Mouse (Mus musculus) right cerebral cortex, postnatal 10 days (tissue): ENCODE results near the gene Ank3.
A peak's percentile ranks its signal among the peaks of the same experiment; 100 is the strongest.
"Not testable (repeated sequence)": the region's sequence is repeated elsewhere in the genome, so short reads cannot be mapped to it uniquely, and the experiment has no call there.

ENCODE experiments used
- DNase-seq, 2 experiments: peaks; one replicate each; pipeline ENCODE4 v3.0.0; 2021; ENCODE audit warnings: low spot score in 2 of 2

Ank3 gene

DNA sequence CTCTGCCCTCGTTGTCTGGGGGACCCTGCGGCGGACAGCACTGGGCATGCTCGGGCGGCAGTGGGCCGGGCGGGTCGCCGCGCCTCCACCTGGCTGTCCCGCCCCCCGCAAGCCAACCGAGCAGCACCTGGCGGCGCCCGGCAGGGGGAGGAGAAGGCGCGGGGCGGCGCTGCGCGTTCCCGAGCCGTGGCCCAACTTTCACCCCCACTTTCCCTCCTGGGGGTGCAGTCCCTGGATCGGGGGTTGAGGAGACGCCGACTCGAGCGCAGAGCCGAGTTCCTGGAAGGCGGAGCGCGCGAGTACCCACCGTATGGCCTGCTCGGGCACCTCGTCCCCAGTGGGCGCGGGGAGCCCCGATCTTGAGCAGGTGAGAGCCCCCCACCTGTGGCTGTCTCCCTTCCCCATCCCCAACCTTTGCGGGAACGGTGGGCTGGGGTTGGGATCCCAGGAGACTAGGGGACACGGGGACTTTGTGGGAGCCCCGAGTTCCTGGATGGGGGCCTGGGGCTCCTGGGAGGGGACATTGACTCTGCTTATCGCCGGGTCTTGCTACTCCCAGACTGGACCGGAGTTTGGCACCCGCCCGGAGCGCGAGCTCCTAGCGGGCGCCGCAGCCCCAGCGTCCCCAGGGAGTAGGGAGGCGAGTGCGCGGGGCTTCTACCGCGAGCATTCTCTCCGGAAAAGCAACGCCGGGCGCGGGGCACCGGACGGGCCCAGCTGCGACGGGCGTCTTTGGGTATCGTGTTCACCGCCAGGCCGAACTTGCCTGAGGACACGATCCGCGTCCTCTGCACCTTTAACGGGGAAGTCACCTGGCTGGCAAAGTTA is at the start of gene Ank3:
Gene Ank3 (plus strand): TSS at position 11 of the 828 bp plus-strand sequence.
- DNase-seq, result no peak

DNA sequence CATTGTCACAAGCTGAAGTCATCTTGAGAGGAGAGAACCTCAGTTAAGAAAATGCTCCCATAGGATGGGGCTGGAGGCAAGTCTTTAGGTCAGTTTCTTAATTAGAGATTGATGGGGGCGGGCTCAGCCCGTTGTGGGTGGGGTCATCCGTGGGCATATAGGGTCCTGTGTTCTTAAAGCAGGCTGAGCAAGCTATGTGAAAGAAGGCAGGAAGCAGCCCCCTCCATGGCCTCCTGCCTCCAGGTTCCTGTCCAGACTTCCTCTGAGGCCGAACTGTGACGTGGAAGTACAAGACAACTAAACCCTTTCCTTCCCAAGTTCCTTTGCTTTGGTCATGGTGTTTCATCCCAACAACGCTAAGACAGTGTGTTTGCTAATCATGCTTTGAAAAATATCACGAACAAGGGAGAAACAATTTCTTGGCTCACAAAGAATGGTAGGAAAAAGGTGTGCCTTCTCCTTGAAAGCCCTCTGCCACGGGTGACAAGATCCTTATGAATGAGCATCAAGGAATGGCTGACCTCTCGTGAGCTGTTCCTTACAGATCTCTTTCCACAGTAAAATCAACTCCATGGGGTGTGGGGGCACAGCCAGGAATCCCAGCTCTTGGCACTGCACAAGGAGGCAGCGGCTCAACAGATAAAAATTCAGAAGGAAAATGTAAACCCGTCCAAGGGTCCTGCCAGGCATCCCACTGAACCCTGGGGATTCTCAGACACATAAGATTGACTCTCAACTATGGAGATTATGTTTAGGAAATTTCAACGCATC is 47.3 kb upstream of the Ank3 start:
- no peak for DNase-seq

DNA sequence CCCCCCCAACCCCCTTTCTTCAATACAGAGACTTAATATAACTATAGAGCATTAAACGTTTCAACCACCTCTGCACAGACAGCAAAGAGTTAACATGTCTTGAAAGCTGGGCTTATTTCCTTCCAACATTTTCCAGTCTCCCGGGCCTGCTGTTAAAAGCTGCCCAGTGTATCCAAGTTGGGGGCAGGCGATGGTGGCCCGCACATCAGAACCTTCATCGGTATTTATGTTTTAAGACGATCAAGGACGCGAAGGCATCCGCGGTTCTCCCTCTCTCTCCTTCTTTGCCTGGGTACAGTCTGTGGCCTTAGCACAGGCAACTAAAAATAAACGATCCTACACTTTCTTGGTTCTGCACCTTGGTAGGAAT is 46.7 kb upstream of the Ank3 start:
- DNase-seq, result no peak

DNA sequence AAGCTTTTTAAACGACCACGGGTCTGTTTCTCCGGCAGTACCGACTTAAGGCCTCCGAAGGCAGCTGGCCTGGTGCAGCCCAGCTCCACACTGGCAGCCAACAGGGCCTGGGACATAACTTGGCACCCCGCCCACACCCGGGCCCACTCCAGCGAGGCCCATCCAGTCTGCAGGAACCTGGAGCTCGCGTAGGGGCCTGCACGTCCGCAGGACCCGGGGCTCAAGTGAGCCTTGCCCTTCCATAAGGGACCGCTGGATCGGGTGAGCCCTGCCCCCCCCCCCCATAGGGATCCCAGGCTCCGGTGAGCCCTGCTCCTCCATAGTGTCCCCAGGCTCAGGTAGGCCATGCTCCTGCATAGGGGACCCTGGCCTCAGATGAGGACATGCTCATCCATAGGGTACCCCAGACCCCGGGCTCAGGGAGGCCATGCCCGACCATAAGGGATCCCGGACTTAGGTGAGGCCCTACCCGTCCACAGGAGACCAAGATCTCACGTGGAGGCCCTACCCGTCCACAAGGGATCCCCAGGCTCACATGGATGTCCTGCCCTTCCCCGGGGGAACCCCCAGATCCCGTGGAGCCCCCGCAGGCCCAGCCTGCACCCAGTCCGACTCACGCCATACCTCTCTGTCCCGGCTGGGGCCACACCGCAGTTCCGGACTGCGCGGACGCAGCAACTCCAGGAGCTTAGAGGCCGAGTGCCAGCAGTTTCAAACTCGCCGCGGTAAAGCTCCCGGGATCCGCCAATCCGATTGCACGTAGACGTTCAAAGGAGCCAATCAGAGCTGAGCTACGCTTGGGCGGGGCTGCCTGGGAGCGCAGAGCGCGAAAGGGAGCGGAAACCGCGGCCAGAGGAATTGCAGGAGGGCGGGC is 46.1 kb upstream of the Ank3 start, which contains the start of gene Cdk1:
Gene Cdk1 (minus strand): TSS at position 727 of the 874 bp plus-strand sequence.
- peak; percentile 95 to 96 for DNase-seq

DNA sequence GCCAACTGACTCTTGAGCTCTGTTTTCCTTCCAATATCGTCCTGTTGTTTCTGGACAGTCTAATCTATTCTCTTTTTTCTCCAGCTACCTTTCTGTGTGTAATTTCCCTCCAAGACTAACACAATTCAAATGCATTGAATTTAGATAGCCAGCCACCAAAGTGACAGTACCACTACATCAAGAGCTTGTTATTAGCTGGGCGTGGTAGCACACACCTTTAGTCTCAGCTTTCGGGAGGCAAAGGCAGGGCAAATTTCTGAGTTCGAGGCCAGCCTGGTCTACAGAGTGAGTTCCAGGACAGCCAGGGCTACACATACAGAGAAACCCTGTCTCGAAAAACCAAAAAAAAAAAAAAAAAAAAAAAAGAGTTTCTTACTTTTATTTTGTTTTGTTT is 45.5 kb upstream of the Ank3 start:
- not testable (repeated sequence) for DNase-seq

DNA sequence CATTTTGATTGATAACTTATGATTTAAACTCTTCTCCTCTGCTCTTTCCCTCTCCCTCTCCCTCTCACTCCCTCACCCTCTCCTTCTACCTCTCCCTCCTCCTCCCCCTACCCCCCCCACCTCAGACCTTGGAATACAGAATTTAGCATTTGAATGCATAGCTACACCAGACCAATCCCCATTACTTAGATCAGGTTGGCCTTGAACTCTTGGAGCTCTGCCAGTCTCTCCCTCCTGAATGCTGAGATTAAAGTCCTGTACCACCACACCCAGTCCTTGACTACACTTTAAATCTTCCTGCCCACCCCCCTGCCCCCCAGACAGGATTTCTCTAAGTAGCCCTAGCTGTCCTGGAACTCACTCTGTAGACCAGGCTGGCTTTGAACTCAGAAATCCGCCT is 38.9 kb upstream of the Ank3 start:
- no peak for DNase-seq

DNA sequence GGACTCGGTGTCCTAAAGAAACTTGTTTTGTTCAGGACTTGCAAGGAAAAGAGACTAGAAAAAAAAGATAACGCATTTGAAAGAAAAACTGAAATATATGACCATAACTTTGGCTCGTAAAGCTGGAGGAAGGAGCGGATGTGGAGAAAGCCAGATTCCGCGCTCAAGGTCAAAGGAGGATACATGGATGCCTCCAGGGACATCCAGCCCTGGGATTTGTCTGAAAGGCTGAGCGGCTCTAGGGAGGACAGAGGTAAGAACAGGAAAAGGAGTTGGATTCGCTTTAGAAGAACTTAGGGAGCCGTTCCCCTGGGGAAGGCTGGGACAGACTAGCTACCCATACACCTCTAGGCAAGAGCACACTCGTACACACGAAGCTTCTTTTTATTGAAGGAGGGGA is 32.4 kb upstream of the Ank3 start:
- no peak for DNase-seq

DNA sequence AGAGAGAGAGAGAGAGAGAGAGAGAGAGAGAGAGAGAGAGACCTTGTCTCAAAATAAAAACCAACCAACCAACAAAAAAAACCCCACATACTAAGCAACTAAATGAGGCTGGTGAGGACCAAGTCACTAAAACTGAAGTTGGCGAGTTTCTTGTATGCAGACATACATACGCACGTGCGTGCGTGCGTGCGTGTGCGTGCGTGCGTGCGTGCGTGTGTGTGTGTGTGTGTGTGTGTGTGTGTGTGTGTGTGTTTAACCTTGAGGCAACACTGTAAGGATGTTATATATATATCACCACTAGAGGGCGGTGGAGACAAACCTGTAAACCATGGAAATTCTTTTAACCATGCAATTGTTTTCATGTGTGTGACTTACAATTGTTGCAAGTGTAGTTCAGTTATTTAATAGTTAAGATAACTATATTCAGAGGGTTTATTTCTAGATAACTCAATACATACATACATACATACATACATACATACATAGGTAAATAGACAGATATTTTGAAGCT is 31.6 kb upstream of the Ank3 start:
- DNase-seq, result no peak

DNA sequence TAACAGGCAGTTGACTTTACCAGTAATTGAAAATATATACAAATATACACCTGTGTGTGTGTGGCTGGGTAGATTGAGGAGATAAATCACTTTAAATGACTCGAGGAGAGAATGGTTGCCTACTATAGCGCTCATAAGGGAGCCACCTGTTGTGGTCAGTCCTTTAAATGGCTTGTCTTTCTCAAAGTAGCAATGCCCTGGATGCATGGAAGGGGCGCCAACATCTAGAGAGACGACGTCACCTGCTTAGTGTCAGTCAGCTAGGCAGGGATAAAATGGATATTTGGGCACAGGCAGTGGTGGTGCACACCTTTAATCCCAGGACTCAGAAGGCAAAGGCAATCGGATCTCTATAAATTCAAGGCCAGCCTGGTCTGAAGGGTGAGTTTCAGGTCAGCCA is 29.3 kb upstream of the Ank3 start:
- DNase-seq, result no peak

DNA sequence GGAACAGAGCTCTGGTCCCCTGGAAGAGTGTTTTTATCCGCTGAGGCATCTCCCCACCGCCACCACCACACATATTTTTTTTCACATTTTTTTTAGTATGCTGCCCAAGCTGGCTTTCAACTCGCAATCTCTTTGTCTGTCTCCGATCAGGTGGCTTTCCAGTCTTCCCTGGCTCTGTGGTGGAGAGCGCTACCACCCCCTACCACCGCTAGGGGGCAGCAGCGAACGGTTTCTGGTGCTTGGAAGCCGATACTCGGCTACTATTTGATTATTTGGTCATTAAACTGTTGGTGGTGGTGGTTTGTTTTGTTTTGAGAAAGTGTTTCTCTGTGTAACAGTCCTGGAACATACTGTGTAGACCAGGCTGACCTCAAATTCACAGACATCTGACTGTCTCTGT is 27.1 kb upstream of the Ank3 start:
- DNase-seq, result peak in 1 of 2 experiments; percentile 47

DNA sequence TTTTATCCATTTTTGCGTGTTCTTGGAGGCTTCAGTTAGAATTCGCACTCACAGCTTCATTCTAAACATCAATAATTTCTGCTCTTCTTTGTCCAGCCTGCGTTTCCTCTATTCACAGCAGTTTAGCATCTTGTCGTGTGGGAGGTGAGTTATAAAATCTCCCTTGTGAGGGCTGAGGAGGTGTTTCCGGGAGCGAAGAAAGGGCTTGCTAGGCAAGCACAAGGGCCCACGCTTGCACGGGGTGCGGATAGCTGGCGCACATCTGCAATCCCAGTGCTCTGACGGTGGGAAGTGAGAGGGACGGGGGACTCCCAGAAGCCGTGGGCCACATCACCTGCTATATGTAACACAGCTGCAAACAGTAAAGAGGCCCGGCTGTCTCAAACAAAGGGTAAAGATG is 26.5 kb upstream of the Ank3 start:
- no peak for DNase-seq

DNA sequence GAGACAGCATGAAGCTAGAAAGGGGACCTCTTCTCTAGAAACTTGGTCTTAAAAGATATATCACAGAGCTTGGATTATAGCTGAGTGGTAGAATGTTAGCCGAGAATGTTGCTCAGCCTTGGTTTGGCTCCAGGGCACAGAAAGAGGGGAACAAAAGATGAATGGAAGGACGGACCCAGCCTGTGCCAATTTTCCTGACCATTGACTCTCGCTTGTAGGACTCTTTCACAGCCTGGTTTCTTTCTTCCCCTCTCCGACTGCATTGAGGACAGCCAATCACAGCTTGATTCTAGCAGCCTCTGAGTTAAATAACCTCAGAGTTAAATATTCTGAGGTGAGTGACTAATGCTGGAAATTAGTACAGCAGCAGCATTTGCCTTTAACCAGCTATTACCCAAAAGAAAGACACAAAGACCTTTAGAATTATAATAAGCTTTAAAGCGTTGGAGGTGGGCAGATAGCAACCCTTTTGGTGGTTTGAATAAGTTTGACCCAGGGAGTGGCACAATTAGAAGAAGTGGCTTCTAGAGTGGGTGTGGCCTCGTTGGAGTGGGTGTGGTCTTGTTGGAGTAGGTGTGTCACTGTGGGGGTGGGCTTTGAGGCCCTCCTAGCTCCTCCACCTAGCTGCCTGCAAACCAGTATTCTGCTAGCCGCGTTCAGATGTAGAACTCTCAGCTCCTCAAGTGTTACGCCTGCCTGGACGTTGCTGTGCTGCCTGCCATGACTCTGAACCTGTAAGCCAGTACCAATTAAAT is 24.6 kb upstream of the Ank3 start:
- DNase-seq, result no peak

DNA sequence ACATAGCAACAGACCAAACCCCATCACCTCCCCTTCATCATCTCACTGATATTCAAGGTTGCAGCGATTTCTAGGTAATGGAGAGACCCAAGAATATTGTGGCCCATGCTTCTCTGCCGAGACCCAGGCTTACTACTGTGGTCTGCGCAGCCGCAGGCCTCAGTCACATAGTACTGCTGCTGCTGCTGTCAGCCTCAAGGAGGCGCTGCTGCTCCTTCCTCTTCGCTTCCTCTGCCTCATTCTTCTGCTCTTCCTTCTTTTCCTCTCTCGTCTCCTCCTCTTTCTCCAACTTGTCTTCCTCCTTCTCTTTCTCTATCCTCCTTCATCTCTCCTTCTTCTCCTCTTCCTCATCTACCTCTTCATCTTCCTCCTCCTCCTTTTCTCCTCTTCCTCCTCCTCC is 23.4 kb upstream of the Ank3 start:
- DNase-seq, result no peak

DNA sequence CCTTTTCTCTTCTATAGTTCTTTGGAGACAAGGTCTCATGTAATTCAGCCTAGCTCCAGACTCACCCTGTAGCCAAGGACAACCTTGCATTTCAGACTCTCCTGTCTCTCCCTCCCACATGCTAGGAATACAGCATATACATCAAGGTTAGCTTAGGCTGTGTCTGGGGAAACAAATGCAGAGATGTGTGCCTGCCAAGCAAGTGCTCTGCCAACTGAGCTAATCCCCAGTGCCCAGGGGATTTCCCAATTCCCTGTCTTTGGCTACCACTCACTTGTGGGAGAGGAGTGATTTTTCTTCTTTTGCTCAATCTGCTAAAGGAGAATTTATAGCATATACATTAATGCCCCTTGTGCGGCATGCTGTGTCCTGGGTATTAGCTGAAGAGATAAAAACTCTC is 15.4 kb upstream of the Ank3 start:
- DNase-seq, result no peak

DNA sequence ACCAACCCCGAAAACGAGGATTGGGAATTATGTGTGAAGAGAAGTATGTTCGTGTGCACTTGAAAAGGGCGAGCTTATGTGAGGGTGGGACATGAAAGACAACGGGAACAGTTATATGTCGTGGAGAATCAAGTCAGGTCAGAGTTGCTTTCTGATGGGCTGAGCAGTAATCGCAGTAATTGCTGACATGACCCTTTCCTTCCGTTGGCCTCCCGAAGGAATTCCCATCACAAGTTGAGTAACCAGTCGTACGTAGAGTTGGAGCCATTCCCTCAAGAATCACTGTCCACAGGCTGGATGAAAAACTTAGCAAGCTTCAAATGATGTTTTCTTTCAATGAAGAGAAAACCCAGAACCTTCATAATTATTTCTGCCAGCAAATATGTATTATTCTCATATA is 13.9 kb upstream of the Ank3 start:
- DNase-seq, result no peak

DNA sequence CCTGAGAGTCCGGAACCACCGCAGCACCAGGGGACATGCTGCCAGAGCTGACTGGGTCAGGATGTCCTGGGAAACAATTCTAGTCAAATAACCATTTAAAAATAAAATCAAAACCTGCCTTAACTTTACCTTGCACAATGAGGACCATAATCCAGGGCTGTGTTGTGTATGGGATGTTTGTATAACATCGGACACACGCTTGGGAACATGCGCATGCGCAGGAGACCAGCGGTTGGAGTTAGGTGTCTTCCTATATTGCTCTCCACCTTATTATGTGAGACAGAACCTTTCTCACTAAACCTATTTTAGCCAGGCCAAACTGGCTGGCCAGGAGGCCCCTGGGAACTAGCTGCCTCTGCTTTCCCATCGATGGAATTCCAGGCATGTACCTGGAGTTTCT is 13.4 kb upstream of the Ank3 start:
- DNase-seq, result no peak

DNA sequence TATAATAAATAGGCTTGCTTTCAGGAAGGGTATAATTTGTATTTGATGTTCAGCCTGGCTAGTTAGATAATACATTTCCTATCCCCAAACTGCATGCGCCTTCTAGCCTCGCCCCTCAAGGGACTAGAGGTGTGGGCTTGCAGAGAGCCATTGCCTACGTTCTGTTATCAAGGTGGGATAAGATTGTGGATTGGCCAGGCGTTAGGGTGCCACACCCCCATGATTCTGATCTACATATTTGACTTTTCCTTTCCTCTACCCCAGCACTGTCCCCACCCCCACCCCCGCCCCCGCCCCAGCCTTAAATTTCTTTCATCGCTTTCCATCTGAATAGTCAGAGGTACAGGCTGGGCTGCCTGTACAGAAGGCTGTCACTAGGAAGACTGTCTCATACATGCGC is 11.8 kb upstream of the Ank3 start:
- no peak for DNase-seq

DNA sequence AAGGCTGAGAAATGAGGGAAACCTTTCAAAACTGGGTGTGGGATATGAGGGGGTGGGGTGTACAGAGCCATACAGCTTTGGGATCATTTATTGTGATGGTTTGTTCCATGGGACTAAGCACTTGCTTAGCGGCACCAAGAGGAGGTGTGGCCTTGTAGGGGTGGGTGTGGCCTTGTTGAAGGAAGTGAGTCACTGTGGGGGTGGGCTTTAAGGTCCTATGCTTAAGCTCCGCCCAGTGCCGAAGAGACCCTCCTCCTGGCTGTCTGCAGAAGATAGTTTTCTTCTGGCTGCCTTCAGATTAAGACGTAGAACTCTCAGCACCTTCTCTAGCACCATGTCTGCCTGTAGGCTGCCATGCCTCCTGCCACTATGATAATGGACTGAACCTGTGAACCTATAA is 9.1 kb upstream of the Ank3 start:
- DNase-seq, result no peak

DNA sequence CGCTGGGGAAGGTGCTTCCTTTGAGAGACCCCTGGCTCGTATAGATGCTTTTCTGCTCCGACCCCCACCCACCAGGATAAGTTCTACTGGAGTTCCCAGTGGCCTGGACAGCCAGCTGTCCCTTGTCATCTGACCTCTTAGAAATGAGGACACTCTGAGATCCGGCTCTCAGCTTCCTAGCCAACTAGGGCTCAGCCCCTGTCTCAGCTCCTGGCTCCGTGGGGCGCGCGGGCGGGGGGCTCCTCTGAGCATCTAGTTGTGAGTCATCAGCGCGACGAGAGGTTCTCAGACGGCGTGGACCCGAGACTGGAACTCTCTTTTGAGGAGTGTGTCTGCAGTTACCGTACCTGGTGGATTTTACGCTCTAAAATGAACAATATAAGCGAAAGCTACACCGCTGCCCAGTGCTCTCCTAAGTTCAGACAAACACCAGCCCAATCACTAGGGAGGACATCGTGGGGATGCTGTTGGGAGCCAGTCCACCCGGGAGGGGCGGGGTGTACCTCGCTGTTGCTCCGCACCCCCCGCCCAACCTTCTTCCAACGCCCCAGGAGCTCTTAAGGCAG is 293 bp upstream of the Ank3 start:
- no peak for DNase-seq

DNA sequence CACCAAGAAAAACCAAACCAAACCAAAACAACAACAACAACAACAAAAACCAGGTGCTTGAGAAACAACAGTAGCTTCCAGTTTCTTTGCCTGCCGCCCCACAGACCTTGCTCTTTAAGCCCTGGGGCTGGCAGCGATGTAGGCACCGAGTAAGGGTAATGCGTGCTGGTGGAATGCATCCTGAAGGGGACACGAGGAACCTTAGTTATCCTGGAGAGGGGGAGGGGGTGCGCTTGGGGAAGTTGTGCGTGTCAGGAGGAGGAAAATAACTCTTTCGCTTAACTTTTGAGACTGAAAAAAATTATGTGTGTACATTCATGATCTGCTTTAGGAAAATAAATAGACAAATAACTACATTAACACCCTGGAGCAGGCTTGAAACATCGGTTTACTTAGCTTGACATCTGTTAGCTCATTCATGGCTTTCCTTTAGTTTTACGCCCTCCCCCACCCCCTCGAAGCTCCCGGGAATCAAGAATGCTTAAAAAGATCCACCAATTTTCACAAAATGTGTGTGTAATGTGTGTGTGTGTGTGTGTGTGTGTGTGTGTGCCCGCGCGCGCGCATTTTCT is 1.3 kb downstream of the Ank3 start:
- no peak for DNase-seq

DNA sequence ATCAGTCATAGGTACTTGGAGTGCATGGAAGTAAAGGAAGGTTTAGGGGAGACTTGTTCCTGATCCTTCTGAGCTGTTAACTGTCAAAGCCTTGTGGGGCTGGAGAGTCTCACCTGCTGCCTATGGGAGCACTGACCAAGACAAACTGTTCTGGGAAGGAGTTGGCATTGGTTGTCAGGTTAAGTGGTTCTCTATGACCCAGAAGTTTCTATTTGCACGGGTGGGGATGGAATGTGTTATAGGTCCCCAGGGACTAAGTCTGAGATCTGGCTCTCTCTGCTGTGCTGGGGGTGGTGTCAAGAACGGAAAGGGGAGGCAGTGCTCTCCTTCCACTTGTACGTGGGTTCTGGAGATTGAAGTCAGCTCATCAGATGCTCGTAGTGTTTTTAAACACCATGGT is 6.9 kb downstream of the Ank3 start:
- no peak for DNase-seq
